Mouse (Mus musculus): ENCODE measurements around the gene Stard13.

DNA sequence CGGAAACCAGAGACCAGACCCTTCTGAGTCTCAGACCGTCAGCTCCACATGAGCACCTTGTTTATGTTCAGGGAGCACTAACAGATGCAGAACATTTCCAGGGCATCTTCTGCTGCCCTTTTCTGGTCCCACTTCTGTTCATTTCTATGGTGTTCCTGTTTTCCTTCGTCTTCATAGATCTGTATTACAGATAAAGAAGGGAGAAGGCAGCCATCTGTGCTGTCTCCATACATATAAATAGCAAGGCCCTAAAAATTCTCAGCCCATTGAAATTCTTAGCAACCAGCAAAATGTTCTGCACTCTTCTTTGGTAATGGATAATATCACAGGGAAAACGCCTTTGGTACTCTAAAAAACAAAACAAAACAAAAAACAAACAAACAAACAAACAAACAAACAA is 96.3 kb downstream of the Stard13 start:
- TF ChIP-seq EP300 (IDR thresholded peaks at IDR 0.05; ENCODE audit: insufficient read depth, low read depth, low read length) (no peak), CTCF (IDR thresholded peaks at IDR 0.05; ENCODE audit: low read depth, low read length) (no peak)
